In the genomic region with DNA sequence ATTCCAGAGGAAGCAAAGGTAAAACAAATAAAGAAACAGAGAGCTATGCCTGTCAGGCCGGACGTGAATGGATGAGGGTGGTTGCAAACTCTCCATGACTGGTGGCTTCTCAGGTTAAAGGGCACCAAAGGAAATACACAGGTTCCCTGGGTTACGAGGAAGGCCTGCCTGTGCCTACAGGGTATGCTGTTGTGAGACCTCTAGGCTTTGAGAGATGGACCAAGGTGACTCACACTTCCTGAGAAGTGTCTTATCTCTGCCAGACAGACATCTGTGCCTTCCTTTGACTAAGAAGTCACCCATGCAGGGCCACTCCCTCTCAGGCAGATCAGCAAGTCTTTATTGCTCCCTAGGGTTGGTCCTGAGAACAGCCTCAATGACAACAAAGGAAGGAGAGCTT, we compare ENCODE assay signal across 11 mouse cellular contexts. TPM values are rescaled to one million over a fixed set of nuclear protein-coding genes. Genes with fewer than 3 reads are reported as not detected.
DNase-seq lines count a peak whose midpoint lies in the region; ATAC-seq and TF ChIP-seq lines count a peak whose summit lies in the region.
"Had no signal": no experiment of that assay in that cellular context is flagged by ENCODE, and none has a peak within 500 bp of the region (broad histone marks: within the 10 kb centered on the region; RNA-seq: fewer than 3 reads in every experiment).

No protein-coding gene starts in this region.

- H3K4me1 ChIP-seq in lung, embryonic 15.5 days: 0 out of 2 replicates have a peak, but pooled peaks cover 12% of the 10 kb centered on the region
- H3K4me1 ChIP-seq: embryonic facial prominence, embryonic 10.5 days; neural tube, embryonic 13.5 days had no signal

- ATAC-seq in lung, embryonic 15.5 days (ENCODE audit: borderline replicate concordance, extremely low read depth, low FRiP score, low TSS enrichment): peak; percentile 72
- ATAC-seq in common myeloid progenitor, adult 5-6 weeks (replicated peaks; ENCODE audit: low read depth, poor library complexity, severe bottlenecking): peak; percentile 93

- no peak for TF ChIP-seq CTCF in gastrocnemius, adult 2 months (IDR thresholded peaks at IDR 0.05)

- no peaks in the 10 kb centered on the region for H3K36me3 ChIP-seq in lung, embryonic 15.5 days
- H3K36me3 ChIP-seq: embryonic facial prominence, embryonic 10.5 days; neural tube, embryonic 13.5 days had no signal

- no peaks in the 10 kb centered on the region for H3K9me3 ChIP-seq in lung, embryonic 15.5 days
- H3K9me3 ChIP-seq: embryonic facial prominence, embryonic 10.5 days had no signal

- H3K27ac ChIP-seq in lung, embryonic 15.5 days: no peak overlapping the region
- no peak overlapping the region for H3K27ac ChIP-seq in gastrocnemius, adult 2 months
- H3K27ac ChIP-seq: embryonic facial prominence, embryonic 10.5 days; neural tube, embryonic 13.5 days had no signal

- no peaks in the 10 kb centered on the region for H3K27me3 ChIP-seq in lung, embryonic 15.5 days
- H3K27me3 ChIP-seq: neural tube, embryonic 13.5 days had no signal

- no peak overlapping the region for H3K4me2 ChIP-seq in lung, embryonic 15.5 days
- H3K4me2 ChIP-seq: neural tube, embryonic 13.5 days had no signal

- WGBS in lung, embryonic 15.5 days: 30% methylated on average over 3 of the region's 3 CpGs

- DNase-seq in lung, postnatal 14 days: no peak
- DNase-seq in liver: peak; percentile 58
- DNase-seq in yolk sac, embryonic 10.5 days (ENCODE audit: low spot score): peak; percentile 31
- DNase-seq in gastrocnemius, adult 2 months: no peak
- DNase-seq in ovary, postnatal 36 days (ENCODE audit: low spot score): no peak

- no peak overlapping the region for H3K4me3 ChIP-seq in lung, embryonic 15.5 days
- no peak overlapping the region for H3K4me3 ChIP-seq in gastrocnemius, adult 2 months
- H3K4me3 ChIP-seq: embryonic facial prominence, embryonic 10.5 days; neural tube, embryonic 13.5 days had no signal

- intact Hi-C loops in gastrocnemius, adult 2 months (cut with DNase I): no loop called here

- no peak overlapping the region for H3K9ac ChIP-seq in lung, embryonic 15.5 days
- H3K9ac ChIP-seq: neural tube, embryonic 13.5 days had no signal

RNA-seq across cellular contexts. Expression of gene Cdrt4, which starts 21.2 kb away (rescaled TPM):
- 0.36 and 0.62 TPM in 2 replicates for polyA plus RNA-seq in lung, embryonic 15.5 days (2015; fragmentation: Nextera tagmentation; extraction: Ambion mirVana)
- total RNA-seq in common myeloid progenitor, adult 5-6 weeks (2017): not detected in 2 replicates
- not detected for total RNA-seq in gastrocnemius, adult 2 months (2021)
- total RNA-seq: layer of hippocampus, adult 18-20 months had no signal
- polyA plus RNA-seq: neural tube, embryonic 13.5 days; spleen, adult 2 months had no signal

RNA-seq across cellular contexts. Expression of gene Tvp23b, which starts 50.5 kb away (rescaled TPM):
- 69.3 and 74.3 TPM in 2 replicates for polyA plus RNA-seq in lung, embryonic 15.5 days (2015; fragmentation: Nextera tagmentation; extraction: Ambion mirVana)
- 37.7 and 59.4 TPM in 2 replicates for total RNA-seq in common myeloid progenitor, adult 5-6 weeks (2017)
- total RNA-seq in gastrocnemius, adult 2 months (2021): 1 to 10 TPM; 4.5 to 7.6 TPM

Comparison
In these comparisons a context has a peak if more than half of its experiments do, and no peak if none do; other contexts are left out.
1. DNase-seq: peak in liver (single experiment) and yolk sac, embryonic 10.5 days (single experiment); none in lung, postnatal 14 days (single experiment), gastrocnemius, adult 2 months (single experiment) and ovary, postnatal 36 days (single experiment).